Mouse (Mus musculus): ENCODE measurements around the gene Runx3.

Gene Runx3

DNA sequence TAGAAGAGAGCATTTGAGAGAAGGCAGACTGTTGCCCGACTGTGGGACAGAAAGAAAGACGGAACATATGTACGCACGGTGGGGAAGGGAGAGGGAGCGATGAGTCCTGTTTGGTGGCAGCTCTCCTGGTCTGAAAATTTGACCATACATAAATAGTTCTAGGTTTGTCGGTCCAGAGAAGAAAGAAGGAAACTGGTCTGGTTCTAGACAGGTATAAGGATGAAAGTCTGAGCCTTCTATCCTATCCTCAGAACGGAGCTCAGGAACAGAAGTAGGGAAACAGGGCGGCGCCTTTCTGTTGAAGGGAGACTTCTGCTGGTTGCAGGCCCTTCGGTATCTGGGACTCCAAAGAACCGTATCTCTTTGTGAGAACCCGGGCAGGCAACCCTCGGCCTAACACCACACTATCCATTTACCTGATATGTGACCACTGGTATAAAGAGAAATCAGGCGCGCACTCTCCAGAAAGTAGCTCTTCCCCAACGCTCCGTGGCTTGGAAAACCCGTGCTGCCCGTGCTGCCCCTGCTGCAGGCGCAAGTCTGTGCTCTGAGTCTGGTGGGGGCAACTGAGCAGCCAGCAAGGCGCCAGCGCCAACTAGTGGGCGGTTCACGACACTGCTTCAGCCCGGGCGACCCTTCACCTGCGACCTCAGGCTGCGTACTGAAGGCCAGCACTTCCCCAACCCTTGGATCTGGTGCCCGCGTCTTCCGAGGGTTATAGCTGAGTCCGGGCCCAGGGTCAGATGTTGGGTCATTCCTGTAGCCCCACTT is 29.8 kb downstream of the Runx3 start:
- DNase-seq (ENCODE audit: low spot score in 2 of 2): peak; percentile 45 to 66

DNA sequence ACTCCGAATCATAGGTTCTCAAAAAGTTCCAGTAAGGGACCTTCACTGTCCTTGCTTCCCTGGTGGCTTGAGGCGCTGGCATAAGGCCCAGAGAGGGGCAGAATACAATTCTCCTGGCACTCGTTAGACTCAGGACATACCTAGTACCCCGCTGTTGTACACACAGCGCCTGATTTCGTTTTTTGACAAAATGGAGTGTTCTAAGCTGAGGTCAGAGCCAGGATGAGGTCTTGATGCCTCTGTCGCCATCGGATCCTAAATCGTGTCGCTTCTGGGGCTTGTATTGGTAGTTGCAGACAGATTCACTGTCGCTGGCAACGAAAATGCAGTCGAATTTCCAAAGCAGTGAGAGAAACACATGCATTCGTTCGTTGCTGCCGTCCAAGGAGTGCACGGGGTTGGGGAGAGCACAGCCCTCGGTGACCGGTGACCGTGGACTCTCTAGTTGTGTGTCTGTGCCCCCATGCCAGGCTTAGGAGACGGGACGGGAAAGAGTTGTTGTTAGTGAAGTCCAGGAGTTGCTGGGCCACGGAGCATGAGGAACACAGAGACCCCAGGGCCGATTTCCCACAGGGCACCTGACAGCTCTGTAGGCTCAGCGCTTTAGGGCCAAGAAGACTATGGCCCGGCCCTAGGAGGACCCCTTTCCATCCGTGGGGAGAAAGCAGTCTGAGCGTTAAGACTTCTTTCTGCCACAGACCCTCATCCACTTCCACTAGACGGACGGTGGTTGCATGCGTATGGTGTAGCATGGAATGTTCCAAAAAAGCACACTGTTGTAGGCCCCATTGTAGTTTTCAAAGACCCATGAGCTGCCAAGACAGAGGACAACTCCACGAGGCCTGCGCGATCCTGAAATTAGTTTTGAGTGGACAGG is 30.9 kb downstream of the Runx3 start:
- no peak for DNase-seq (ENCODE audit: low spot score in 2 of 2)

DNA sequence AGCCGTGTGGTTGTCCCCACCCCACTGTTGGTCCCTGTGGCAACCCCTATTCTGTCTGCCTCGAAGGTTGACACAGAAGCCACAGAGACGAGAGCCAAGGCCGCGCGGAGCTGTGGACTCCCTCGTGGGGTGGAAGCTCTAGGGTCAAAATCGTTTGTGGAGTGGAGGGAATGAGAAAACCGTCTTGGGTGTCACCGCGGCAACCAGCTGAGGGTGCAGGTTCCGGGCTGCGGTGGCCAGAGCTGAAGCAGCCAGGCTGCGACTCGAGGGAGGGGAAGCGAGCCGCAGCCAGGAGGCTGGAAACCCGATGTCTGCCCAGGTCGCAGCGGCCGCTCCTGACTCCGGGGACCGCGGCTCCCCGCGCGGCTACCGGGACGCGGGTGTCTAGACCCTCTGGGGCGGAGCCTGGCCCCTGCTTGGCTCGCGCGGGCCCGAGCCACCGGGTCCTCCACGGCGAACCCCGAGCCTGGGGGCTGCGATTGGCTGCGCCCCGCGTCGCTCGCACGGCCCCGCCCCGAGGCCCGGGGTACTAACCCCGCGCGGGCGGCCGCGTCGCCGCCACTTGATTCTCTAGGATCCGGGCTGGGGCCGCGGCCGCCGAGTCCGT is 31.6 kb downstream of the Runx3 start:
- DNase-seq (ENCODE audit: low spot score in 2 of 2): no peak

DNA sequence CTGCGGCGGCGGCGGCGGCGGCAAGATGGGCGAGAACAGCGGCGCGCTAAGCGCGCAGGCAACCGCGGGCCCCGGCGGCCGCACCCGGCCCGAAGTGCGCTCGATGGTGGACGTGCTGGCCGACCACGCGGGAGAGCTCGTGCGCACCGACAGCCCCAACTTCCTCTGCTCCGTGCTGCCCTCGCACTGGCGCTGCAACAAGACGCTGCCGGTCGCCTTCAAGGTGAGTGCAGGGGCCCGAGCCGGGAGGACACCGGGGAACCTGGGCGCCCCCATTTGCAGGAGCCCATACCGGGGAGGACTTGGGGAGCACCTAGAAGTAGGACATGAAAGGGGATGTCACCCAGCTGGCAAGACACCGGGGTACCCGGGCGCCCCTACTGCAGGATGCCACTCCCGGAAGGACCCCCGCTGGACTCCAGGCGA is 32.4 kb downstream of the Runx3 start:
- DNase-seq (ENCODE audit: low spot score in 2 of 2): no peak

DNA sequence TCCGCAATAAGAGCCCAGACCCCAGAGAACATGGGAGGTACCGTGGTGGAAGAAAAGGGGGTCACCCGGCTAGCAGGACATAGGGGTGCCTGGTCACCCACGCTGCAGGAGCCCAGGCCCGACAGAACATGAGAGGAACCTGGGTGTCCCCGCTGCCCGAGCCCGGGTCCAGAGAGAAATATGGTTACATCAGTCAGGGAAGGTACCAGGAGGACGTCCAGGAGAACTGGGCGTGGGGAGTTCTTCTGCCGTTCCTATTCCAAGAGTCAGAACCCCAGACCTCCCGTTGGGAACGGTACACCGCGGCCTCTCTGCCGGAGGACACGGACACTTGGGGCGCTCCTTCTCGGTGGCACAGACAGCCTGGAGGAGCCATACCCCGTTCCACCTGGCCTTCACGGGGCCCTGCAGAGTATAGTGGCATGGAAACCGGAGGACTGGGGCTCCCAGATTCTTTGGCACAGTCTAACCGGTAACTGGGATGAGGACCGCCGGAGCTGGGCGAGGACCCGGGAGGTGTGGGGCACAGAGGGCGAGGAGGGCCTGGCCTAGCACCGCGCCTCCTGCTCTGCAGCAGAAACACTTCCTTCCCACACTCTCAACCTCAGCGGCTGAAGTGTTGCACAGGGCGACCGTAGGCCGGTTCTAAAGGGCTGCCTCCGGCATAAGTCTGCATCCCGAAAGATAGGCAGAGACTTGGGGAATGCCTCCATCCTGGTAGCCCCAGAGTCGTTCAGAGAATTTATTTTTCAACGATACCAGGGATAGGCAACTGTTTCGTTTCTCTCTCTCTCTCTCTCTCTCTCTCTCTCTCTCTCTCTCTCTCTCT is 33.0 kb downstream of the Runx3 start:
- no peak for DNase-seq (ENCODE audit: low spot score in 2 of 2)

DNA sequence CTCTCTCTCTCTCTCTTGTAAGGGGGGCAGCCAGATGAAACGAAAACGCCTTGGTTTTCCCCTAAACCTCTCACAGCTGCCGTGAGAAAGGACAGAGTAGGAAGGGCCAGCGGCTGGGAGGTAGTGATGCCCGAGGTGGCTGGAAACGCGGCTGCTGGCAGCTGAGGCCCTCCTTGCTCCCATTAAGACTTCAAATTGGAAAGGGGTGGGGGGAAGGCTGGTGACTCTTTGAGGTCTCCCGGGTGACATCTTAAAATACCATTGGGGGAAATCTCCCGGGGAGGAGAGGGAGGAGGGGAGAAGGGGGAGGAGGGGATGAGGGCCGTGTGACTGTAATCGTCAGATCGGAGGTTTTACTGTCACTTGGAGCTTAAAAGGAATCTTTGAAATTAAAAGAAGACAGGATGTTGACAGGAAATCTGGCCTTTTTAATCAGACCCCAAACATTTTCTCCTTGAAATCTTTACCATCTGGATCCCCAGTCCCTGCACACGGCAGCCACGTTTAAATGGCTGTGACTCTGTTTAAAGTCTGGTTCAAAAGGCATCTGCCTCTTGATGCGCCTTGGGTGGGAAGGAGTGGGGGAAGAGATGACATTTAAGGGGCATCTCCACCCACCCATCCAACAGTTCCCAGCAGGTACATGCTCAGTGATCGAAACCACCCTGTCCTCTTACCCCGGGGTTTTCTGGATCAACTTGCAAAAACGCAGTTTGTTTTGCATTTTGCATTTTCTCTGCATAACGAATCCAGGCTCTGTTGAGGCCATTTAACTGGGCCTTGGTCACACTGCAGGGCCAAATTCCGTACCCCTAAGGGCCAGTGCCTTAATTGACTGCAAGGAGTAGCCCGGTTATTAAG is 33.9 kb downstream of the Runx3 start:
- DNase-seq (ENCODE audit: low spot score in 2 of 2): no peak

DNA sequence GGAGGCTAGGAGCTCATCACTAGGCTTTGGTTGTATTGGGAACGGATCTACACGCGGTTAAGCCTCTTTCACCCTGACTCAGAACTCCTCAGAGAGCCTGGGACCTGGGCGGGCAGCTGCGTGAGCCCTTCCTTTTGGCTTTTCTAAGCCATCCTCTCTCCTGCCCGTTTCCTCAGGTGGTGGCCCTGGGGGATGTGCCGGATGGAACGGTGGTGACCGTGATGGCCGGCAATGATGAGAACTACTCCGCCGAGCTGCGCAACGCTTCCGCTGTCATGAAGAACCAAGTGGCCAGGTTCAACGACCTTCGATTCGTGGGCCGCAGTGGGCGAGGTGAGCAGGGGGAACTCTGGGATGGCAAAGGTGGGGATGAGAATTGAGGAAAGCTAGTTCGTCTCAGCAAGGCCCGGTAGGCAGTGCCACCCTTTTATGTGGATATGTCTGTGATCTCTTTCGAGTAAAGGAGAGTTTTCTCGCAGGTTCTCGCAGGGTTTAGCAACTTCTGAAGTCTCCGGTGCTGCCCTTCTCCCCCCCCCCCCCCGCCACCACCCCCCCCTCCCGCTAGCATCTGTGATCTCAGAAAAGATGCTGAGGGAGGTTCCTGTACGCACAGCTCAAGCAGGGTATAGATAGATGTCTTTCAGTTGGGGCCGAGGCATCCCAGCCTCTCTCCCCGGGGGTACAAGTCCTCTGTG is 34.8 kb downstream of the Runx3 start:
- DNase-seq (ENCODE audit: low spot score in 2 of 2): no peak

DNA sequence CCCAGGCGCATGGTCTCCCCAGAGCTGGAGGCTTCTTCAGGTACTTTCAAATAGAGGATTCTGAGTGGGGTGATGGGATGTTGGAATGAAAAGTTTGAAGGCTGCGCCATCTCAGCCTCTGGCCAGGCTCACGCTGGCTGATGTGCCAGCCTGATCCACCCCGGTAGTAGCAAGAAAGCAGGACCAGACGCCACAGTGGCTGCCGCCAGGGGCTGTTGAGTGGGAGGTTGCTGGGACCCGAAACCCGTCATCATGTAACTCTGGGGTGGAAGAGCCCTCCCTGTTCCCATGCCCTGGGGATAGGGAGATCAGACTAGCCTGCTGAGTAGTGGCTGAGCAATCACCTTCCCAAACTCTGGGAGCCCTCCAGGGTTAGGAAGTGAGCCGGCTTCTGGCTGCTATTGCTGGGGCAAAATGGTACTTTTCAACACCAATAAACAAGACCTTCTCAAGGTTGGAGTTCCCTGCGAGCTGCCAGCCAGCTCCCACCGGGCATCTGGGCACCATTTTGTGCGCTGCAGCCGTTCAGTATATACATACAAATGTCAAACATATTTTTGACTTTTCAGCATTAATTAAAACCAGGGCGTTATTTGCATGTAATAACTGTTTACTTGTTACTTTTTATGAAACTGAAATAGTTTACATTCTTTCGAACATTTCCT is 35.5 kb downstream of the Runx3 start:
- DNase-seq (ENCODE audit: low spot score in 2 of 2): no peak

DNA sequence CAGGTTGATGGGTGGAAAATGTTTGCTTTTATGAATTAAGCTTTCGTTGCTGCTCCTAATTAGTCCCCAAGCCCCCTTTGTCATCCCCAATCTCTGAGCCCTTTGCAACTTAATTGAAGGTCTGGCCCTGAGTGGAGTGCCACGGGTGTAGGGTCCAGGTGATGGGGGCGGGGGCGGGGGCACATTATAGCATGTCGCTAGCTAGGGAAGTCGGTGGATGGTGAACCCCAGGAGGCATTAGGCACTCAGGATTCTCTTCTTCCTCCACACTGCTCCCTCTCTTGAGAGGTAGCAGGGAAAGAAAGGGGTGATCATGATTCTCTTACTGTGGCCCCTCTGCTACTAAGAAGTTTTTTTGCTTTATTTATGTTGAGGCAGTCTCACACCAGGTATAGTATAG is 36.1 kb downstream of the Runx3 start:
- no peak for DNase-seq (ENCODE audit: low spot score in 2 of 2)

DNA sequence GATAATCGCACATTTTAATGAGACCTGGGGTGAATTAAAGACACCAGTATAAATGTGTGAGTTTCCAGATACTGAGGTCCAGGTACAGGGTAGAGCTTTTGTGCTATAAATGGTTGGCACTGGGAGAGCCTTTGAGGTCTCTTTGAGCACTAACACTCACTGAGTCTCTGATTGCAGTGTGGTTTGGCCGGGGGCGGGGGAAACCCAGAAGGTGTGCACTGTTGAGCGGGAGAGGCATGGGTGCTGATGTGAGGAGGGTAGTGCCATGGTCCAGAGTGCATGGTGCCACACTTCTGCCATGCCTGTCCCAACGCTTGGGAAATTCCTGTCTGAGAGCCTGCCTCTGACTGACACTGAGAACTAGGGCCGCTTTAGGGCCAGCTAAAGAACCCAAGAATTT is 36.9 kb downstream of the Runx3 start:
- no peak for DNase-seq (ENCODE audit: low spot score in 2 of 2)

DNA sequence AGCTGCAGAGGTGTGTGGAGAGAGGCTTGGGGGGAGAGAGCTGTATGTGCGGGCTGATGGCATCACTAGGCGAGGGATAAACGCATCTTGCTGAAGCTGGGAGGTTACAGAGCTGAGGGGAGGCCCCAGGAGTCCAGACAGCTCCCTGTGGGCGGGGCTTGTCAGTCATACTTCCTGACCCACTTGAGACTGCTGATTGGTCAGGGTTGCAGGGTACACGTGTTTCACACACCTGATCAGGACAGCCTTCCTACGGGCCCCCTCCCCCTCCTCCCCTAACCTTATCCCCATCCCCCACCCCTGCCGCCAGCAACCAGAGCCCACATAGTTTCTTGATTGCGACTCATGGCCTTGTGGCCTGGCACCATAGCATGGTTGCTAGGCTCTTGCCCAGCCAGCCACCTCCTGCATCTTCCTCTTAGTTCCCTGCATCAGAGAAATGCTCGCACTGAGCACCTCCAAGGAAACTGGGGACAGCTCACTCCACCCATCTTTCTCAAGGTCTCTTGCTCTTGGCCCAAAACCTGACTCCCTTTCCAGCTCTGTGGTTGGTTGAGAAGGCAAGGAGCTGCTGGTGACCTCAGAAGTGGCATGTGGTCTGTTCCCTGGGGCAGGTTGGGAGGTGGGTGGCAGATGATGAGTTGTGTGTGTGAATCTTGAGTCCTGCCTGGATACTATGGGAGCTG is 38.4 kb downstream of the Runx3 start:
- DNase-seq (ENCODE audit: low spot score in 2 of 2): no peak

DNA sequence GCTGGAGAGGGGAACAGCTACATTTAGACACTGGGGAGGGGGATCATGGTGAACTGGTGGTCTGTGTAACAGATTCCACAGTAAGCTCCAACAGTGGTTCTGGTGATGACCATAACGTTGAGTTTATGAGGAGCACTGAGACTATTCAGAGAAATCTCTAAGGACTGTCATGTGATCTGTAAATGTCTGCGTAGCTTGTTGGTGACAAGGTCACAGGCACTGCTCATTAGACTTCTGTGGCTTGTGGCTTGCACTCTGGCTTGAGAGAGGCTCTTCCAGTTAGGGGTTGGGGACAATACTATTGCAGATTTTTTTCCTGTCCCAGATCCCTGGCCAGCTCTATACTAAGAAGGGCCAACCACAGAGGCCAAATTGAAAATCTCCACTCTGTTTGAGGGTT is 39.2 kb downstream of the Runx3 start:
- no peak for DNase-seq (ENCODE audit: low spot score in 2 of 2)

DNA sequence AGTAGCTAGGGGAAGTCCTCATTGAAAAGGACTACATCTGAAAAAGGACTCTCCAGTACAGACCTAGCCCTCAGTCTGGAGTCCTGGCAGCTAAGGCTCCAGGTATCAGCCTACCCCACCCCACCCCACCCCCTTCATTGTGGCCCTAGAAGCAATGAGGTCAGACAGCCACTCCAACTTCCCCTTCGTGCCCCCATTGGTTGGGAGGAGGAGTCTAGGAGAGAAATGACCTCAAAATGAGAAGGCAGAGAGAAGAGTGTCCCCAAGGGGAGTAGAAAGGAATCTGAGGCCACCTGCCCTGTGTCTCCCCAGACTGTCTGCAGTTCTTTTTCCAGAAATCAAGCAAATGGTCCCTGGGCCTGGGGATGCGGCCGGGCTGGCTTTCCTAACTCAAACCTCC is 39.7 kb downstream of the Runx3 start:
- no peak for DNase-seq (ENCODE audit: low spot score in 2 of 2)

DNA sequence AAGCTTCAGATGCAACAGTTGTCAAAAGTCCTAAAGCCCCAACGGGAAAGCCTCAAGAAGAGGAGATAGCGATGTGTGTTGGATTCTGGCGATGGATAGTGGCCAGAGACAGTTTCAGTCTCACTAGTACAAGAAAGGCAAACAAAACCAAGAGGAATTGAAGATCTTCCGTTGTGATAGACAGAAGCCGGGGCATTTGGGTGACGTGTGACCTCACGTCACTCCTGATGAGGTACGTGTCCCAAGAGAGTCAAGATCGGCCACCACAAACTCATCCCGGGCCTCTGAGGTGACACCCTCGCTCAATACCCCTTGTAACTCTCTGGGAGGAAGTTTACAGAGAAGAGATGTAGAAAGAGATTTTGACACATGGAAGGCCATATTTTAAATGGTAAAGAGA is 41.0 kb downstream of the Runx3 start:
- DNase-seq (ENCODE audit: low spot score in 2 of 2): no peak

DNA sequence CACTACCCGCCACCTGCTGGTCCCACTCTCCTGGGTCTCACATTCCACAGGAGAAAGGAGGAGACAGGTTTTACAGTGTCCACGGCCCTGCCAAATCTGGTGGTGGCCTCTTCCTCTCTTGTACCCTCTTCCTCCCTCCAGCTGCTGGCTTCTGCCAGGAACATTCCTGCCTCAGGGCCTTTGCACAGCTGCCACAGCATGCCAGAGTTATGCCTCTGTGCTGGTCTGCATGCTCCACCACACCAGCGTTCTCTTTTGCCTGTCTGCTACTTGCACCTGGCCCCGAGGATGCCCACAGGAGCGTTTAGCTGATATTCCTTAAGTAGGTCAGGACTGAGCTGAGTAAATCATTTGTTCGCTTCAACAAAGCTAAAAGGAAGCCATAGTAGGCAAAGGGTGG is 45.3 kb downstream of the Runx3 start:
- DNase-seq (ENCODE audit: low spot score in 2 of 2): no peak

DNA sequence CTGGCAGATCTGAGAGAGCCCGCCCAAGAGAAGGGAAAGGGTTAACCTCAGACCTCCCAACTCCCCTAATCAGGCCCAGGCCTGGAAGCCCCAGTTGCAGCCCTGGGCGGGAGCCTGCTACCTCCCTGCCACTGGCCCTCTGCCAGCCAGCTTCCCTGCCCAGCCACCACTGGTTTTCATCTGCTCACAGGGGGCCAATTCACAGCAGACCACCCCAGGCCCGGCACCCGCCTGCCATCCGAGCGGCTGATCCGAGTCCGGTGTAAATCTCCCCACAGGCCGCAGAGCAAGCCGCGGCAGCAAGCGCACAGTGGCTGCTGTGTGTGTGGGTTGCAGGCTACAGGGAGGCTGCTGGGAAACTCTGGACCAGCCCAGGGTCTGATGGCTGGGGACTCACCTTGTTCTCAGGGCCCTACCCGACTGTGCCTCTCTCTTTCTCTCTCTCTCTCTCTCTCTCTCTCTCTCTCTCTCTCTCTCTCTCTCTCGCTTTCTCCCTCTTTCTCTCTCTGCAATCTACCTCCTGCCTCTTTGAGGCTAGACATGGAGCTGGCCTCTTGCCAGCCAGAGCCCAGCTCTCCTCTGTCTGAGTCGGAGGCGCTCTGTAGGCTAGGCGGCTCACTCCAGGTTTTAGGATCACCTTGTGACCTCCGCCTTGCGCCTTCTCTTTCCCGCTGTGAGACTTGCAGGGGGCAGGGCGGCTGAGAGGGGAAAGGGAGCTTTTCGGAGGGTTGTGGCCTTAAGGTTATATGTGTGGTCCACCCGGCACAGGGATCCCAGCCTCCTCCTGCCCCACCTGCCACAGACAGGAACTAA is 46.2 kb downstream of the Runx3 start:
- no peak for DNase-seq (ENCODE audit: low spot score in 2 of 2)

DNA sequence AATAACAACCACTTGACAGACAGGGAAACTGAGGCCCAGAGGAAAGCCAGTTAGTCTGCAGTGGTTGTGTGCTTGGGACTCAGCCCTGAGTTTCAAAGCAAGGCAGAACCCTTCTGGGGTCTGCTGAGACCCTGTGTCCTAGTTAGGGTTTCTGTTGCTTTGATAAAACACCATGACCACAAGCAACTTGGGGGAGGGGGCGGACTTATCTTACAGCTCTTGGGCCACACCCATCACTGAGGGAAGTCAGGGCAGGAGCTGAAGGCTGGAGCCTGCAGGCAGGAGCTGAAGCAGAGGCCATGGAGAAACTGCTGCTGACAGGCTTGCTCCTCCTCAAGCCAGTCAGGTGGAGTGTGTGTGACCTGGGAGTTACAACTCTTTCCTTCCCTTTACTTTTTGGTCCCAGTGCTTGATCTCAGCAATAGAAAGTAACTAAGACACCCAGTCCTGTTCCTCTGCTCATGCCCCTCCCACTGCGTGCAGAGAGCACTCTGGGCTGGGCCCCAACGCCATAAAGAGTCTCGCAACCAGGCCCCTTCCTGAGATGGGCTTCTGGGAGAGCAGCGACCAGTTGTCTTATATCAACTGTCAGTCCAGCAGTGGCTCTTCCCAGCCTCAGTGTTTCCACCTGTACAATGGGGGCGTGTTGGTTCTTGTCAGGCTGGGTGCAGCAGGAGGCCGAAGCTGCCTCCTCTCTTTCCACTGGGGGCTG is 47.5 kb downstream of the Runx3 start:
- no peak for DNase-seq (ENCODE audit: low spot score in 2 of 2)

DNA sequence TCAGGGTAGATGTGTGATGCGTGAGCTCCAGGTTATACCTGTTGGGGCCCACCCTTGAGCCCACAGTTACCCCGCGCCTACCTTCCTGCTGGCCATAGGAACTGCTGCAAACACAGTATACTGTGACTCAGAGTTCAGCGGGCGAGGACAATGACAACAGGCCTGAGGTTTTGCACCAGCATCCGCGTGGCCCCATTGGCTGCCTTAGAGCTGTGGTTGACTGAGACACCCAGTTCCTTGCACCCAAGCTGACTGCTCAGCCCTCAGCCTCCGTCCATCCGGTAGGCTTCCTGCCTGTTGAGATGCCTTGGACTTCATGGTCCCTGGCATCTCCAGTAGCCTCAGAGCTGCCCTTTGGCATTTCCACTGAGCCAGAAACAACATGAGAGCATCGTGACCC is 48.6 kb downstream of the Runx3 start:
- no peak for DNase-seq (ENCODE audit: low spot score in 2 of 2)
